Mouse (Mus musculus) kidney, embryonic 16.5 days (tissue): Measurements from ENCODE around the gene Col16a1. TPM values are rescaled to one million over a fixed set of nuclear protein-coding genes. Genes with fewer than 3 reads are reported as not detected.
A peak's percentile ranks its signal among the peaks of the same experiment; 100 is the strongest.

Experiments used
- ATAC-seq: fragments of 200-750 bp; cut with Nextera tagmentation; 2 replicates; pipeline ENCODE4 v1.8.0; 2017; ENCODE audit warnings: moderate TSS enrichment; ENCODE audit not compliant: low FRiP score, low TSS enrichment
- H3K27ac ChIP-seq: fragments of 300-500 bp; sonication (generic); 2 replicates; pipeline ENCODE4 v1.5.1; 2014; ENCODE audit warnings: low read length
- H3K27me3 ChIP-seq: fragments of 300-500 bp; sonication (generic); 2 replicates; pipeline ENCODE4 v1.6.1; 2014; ENCODE audit warnings: low read length, control low read depth, mixed read lengths; ENCODE audit not compliant: insufficient read depth
- H3K36me3 ChIP-seq: fragments of 300-500 bp; sonication (generic); 2 replicates; pipeline ENCODE4 v1.6.1; 2014; ENCODE audit warnings: low read length, control low read depth, mixed read lengths; ENCODE audit not compliant: insufficient read depth
- H3K4me1 ChIP-seq: fragments of 300-500 bp; sonication (generic); 2 replicates; pipeline ENCODE4 v1.6.1; 2014; ENCODE audit warnings: low read length, control low read depth, mixed read lengths; ENCODE audit not compliant: insufficient read depth
- H3K4me2 ChIP-seq: fragments of 300-500 bp; sonication (generic); replicated peaks from 2 replicates; pipeline ENCODE4 v1.6.1; 2014; ENCODE audit warnings: low read depth, low read length
- H3K4me3 ChIP-seq: fragments of 300-500 bp; sonication (generic); 2 replicates; pipeline ENCODE4 v1.5.1; 2014; ENCODE audit warnings: mild to moderate bottlenecking, low read length
- H3K9ac ChIP-seq: fragments of 300-500 bp; sonication (generic); replicated peaks from 2 replicates; pipeline ENCODE4 v1.6.1; 2014; ENCODE audit warnings: low read length
- H3K9me3 ChIP-seq: fragments of 300-500 bp; sonication (generic); 2 replicates; pipeline ENCODE4 v1.6.1; 2016; ENCODE audit warnings: low read length, control low read depth
- WGBS: fragments of 180-500 bp; shearing (Covaris S2); extraction: QIAGEN DNeasy Blood & Tissue Kit; methylation state at CpG from one replicate; pipeline ENCODE4 v1.1.7; 2014; 5-methylcytosine and 5-hydroxymethylcytosine counted together
- polyA plus RNA-seq: library from polyadenylated mRNA; unstranded; fragments of >200 nt; fragmentation: Nextera tagmentation; extraction: Ambion mirVana; gene quantifications from 2 replicates; pipeline ENCODE4 v1.2.1, GENCODE M21; 2015

Gene Col16a1
- polyA plus RNA-seq, 1 experiment from 2014 or later: 48.8 TPM

DNA sequence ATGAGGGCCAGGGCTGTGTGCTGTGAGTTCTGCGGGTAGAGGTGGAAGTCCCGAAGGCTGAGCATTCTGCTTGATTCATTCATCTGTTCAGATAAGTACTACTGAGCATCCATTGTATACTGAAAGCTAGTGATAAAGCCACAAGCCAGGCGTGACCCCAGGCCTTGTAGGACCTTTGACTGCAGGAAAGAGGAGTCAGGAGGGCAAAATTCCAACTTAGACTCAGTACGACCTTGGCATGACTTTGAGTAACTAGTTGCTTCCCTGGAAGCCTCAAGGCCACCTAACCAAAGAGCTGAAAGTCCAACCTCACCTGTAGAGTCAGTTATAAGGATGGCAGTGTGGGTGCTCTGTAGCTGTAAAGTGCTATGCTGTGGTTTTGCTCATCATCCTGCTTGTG lies 73.1 kb downstream of the Col16a1 start:
- Histone ChIP-seq H3K9me3 (no peaks in the 10 kb centered on the region), H3K27me3 (no peaks in the 10 kb centered on the region), H3K36me3 (peaks cover 34% of the 10 kb centered on the region), H3K4me3 (no peak overlapping the region), H3K9ac (no peak overlapping the region), H3K27ac (no peak overlapping the region), H3K4me2 (no peak overlapping the region), H3K4me1 (no peaks in the 10 kb centered on the region)
- ATAC-seq: no peak
- 84% methylated on average over 4 of the region's 4 CpGs for WGBS

DNA sequence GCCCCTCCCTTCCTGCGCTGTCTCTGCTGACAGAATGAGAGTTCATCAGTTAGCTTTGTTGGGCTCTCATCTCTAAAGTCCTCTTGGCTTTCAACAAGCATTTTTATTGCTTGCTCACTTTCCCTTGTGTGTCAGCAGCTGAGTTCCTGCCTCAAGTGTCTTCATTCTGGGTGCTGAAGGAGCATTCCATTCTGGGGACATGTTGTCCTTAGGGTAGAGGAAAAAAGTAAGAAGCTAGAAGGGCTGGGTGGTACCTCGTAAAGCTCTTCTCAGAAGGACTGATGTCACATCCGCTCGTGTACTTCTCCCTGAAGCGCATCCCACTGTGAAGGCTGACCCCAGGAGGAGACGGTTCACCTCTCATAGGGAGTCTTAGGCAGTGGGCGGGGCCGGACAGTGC lies 73.9 kb downstream of the Col16a1 start:
- H3K27ac ChIP-seq: no peak overlapping the region
- H3K36me3 ChIP-seq: peaks cover 40% of the 10 kb centered on the region
- 54% methylated on average over 8 of the region's 8 CpGs for WGBS

GRCm38 (mm10) chr4:130123020-130123419 lies 75.4 kb downstream of the Col16a1 start:
- H3K9ac ChIP-seq: no peak overlapping the region
- no peak overlapping the region for H3K4me2 ChIP-seq
- H3K4me1 ChIP-seq: no peaks in the 10 kb centered on the region
- no peaks in the 10 kb centered on the region for H3K27me3 ChIP-seq
- H3K27ac ChIP-seq: no peak overlapping the region
- H3K9me3 ChIP-seq: no peaks in the 10 kb centered on the region
- 82% methylated on average over 5 of the region's 5 CpGs for WGBS
- no peak overlapping the region for H3K4me3 ChIP-seq
- H3K36me3 ChIP-seq: peaks cover 52% of the 10 kb centered on the region
- no peak; the same call in 1 of the 2 replicates for ATAC-seq

More for the DNA sequence above, 73.9 kb downstream of the Col16a1 start:
- no peak overlapping the region for H3K9ac ChIP-seq
- H3K9me3 ChIP-seq: no peaks in the 10 kb centered on the region
- H3K27me3 ChIP-seq: no peaks in the 10 kb centered on the region
- no peaks in the 10 kb centered on the region for H3K4me1 ChIP-seq
- H3K4me3 ChIP-seq: no peak overlapping the region
- peak; percentile 49; the same call in 1 of the 2 replicates for ATAC-seq
- H3K4me2 ChIP-seq: no peak overlapping the region

DNA sequence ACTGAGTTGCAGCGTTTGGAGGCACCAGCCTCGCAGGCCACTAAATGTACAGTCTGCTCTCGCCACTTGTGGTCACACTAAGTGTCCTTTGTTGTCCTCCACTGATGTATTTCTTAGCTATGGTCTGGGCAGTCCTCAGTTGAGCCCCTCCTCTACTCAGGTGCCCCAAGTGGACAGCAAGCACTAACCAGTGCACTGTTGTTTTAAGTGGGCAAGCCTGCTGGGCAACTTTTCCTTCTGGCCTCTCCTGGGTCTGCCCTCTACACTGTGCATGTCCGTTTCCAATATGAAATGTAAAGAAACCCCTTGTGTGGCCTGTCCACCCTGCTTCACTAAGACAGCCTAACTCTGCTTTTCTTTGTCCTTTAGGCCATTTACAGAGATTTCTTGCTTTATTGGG lies 76.5 kb downstream of the Col16a1 start:
- 91% methylated on average over 4 of the region's 4 CpGs for WGBS
- Histone ChIP-seq H3K9me3 (no peaks in the 10 kb centered on the region), H3K27me3 (no peaks in the 10 kb centered on the region), H3K4me2 (no peak overlapping the region), H3K36me3 (peaks cover 52% of the 10 kb centered on the region), H3K9ac (no peak overlapping the region), H3K4me1 (no peaks in the 10 kb centered on the region), H3K4me3 (no peak overlapping the region), H3K27ac (no peak overlapping the region)
- ATAC-seq: no peak

DNA sequence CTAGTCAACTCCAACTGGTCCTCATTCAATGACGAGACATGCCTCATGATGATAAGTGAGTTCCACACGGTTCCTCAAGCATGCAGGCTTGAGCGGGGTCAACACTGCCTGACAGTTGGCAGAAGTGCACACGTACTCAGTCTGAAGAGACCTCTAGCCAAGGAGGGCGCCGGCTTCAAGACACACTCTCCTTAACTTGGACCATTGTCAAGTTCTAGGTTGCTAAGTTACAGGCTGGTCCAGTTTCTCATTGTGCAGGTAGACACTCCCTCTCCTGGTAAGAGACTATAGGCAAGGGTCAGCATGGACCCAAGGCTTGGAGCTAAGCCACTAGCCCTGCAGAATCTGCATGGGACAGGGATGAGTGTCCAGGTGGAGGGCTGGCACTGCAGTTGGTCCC lies 77.5 kb downstream of the Col16a1 start:
- H3K4me3 ChIP-seq: no peak overlapping the region
- no peak for ATAC-seq
- H3K4me1 ChIP-seq: no peaks in the 10 kb centered on the region
- H3K27ac ChIP-seq: no peak overlapping the region
- H3K27me3 ChIP-seq: no peaks in the 10 kb centered on the region
- H3K36me3 ChIP-seq: peaks cover 52% of the 10 kb centered on the region
- no peak overlapping the region for H3K9ac ChIP-seq
- no peaks in the 10 kb centered on the region for H3K9me3 ChIP-seq
- no peak overlapping the region for H3K4me2 ChIP-seq
- 83% methylated on average over 6 of the region's 6 CpGs for WGBS

- H3K4me2 ChIP-seq: no peak overlapping the region
- no peak overlapping the region for H3K4me3 ChIP-seq
- H3K27me3 ChIP-seq: no peaks in the 10 kb centered on the region
- H3K36me3 ChIP-seq: peaks cover 52% of the 10 kb centered on the region
- peaks cover 7% of the 10 kb centered on the region; the same call in 1 of the 2 replicates for H3K4me1 ChIP-seq
- no peaks in the 10 kb centered on the region for H3K9me3 ChIP-seq
- no peak overlapping the region for H3K9ac ChIP-seq
- no peak for ATAC-seq
- no peak overlapping the region for H3K27ac ChIP-seq
- WGBS: 67% methylated on average over 5 of the region's 5 CpGs
These were observed 78.3 kb downstream of the Col16a1 start for GRCm38 (mm10) chr4:130125935-130126334.

DNA sequence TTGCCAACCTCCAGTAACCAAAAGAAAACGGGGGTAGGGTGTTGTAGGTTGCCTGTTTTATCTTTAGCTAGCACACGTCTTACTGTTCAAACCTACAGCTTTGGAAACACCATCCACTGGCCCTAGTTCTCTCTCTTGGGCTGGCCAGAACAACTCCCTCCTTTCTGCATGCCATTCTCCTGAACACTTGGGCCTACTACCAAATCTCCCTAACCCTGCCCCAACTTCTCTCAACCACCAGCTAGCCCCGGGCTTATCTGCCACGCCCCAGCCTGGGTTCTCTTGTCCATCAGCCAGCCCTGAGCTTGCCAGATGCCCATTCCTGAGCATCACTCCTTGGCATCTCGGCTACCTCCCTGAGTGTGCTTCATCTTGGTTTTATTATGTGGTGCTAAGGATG lies 81.3 kb downstream of the Col16a1 start:
- Histone ChIP-seq H3K27me3 (no peaks in the 10 kb centered on the region), H3K4me2 (no peak overlapping the region), H3K4me3 (no peak overlapping the region), H3K27ac (no peak overlapping the region), H3K36me3 (peaks cover 35% of the 10 kb centered on the region), H3K9ac (no peak overlapping the region), H3K9me3 (no peaks in the 10 kb centered on the region), H3K4me1 (peaks cover 7% of the 10 kb centered on the region; the same call in 1 of the 2 replicates)
- WGBS: 92% methylated on average over 5 of the region's 5 CpGs
- no peak for ATAC-seq

DNA sequence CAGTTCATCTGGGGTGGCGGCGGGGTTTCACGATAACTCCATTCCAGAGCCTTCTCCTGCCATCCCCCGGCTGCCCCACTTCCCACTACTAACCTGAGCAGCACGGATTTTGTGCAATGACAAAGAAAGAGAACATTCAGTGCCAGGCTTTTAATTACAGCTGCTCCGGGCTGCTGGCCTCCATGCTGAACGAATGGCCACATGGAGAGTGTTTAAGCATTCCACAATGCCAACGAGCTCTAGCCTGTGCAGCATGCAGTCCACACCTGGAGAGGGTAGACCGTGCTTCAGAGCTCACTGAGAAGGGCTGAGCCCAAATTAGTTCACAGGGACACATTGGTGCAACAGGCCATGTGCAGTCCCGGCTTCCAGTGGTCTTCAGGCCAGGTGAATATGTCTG lies 82.4 kb downstream of the Col16a1 start:
- ATAC-seq: 0 out of 2 replicates have a peak, but pooled peaks have one; percentile 20
- 67% methylated on average over 10 of the region's 10 CpGs for WGBS
- Histone ChIP-seq H3K27me3 (no peaks in the 10 kb centered on the region), H3K4me1 (peaks cover 11% of the 10 kb centered on the region; the same call in 1 of the 2 replicates), H3K9me3 (no peaks in the 10 kb centered on the region), H3K9ac (no peak overlapping the region), H3K36me3 (peaks cover 25% of the 10 kb centered on the region), H3K4me3 (no peak overlapping the region), H3K4me2 (no peak overlapping the region), H3K27ac (peak overlapping the region; percentile 61)

DNA sequence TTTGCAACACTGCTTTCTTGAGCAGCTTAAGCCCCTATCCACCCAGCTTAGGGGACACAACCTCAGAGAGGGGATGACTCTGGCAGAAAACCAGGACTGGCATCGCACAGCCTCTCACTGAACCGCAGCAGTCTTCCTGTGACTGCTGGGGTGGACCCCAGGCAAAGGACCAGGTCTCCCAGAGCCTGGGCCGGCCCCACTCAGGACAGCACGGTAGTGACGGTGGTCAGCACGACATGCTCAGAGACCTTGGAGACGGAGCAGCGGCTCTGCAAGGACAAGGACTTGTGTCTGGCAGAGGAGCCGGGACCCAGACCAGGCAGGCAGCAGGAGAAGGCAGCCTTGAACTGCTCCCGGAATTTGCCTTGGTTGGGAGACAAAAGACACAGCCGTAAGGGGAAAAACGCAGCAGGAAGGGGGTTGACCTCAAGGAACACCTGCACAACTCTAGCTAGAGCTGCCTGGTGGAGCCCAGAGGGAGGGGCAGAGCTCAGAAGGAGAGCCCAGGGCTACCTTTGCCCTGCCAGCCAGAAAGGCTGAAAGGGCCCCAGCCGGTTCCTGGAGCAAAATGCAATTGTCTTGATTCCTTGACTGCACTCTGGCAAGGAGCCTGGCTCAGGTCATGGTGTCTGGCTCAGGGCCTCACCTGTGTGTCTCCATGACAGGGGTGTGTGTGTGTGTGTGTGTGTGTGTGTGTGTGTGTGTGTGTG lies 83.2 kb downstream of the Col16a1 start:
- WGBS: 50% methylated on average over 13 of the region's 13 CpGs
- Histone ChIP-seq H3K4me3 (no peak overlapping the region), H3K4me1 (peaks cover 12% of the 10 kb centered on the region; the same call in 1 of the 2 replicates), H3K36me3 (peaks cover 18% of the 10 kb centered on the region), H3K27me3 (peaks cover 3% of the 10 kb centered on the region; the same call in 1 of the 2 replicates), H3K4me2 (no peak overlapping the region), H3K27ac (peak overlapping the region; percentile 61), H3K9me3 (no peaks in the 10 kb centered on the region), H3K9ac (0 out of 2 replicates have a peak overlapping the region, but pooled peaks have one; percentile 31)
- ATAC-seq: peak; percentile 69

DNA sequence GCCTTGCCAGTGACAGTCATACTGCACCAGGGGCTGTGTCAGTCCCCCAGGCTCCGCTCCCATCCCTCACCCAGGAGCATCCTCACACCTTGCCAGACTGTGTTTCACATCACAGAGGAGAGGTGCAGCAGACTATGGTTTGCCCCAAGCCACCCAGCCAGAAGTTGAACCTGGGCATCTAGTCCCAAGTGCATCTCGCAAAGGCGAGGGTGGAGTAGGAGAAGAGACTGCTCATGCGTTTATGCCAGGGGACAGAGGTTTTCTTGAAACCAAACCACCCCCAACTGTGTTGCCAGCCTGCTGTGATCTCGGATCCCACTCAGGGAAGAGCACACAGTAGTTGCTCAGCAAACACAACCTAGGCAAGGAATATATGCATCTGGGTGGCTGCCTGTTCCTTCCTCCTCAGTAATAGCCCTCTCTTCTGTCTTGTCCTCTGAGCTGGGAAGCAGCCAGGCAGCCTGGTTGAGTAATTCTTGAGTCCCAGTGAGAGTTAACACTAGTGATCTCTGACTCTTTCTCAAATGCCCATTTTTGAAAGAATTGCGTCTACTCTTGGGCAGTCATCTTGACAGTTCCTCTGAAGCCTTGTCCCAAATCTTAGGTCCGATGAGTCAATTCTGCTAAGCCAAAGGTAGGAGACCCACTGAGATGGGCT lies 83.9 kb downstream of the Col16a1 start:
- peak; percentile 16; the same call in 1 of the 2 replicates for ATAC-seq
- no peak overlapping the region for H3K4me2 ChIP-seq
- no peak overlapping the region for H3K9ac ChIP-seq
- H3K4me1 ChIP-seq: peaks cover 12% of the 10 kb centered on the region; the same call in 1 of the 2 replicates
- peaks cover 3% of the 10 kb centered on the region; the same call in 1 of the 2 replicates for H3K27me3 ChIP-seq
- H3K27ac ChIP-seq: 0 out of 2 replicates have a peak overlapping the region, but pooled peaks have one; percentile 17
- no peak overlapping the region for H3K4me3 ChIP-seq
- H3K9me3 ChIP-seq: no peaks in the 10 kb centered on the region
- peaks cover 12% of the 10 kb centered on the region for H3K36me3 ChIP-seq
- WGBS: 88% methylated on average over 7 of the region's 7 CpGs
